Mouse (Mus musculus) kidney, adult 2 months (tissue): ENCODE measurements around the gene Dnph1.

Source experiments
- CTCF ChIP-seq: fragments of 200-500 bp; conservative IDR thresholded peaks from 2 replicates; pipeline ENCODE4 v1.5.1; 2011; ENCODE audit warnings: low read depth, mild to moderate bottlenecking, control low read depth, low read length, moderate library complexity, mixed read lengths; ENCODE audit not compliant: insufficient read depth, insufficient read length
- POLR2A ChIP-seq: fragments of 200-500 bp; IDR thresholded peaks from one replicate; pipeline ENCODE4 v1.6.1; 2011; ENCODE audit warnings: low read depth, low read length, control low read depth

DNA sequence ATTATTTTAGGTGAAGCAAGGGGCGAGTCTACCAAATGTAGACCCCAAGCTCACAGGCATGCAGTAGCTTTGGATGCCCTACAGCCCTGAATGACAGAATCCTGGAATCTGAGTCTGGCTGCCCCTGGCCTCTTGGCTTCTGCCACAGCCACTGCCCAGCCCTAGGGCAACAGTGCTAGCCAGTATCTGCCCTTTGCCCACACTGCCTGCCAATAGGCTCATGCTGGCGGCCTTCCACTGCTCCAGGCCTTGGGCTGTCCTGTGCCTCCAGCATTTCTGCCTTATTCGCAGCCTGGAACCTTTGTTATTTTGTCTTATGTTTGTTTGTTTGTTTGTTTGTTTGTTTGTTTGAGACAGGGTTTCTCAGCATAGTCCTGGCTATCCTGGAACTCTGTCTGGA is 9.1 kb downstream of the Dnph1 start:
- TF ChIP-seq CTCF: no peak
- no peak for TF ChIP-seq POLR2A
